Mouse (Mus musculus): Measurements from ENCODE around the gene Cwc27. TPM values are rescaled to one million over a fixed set of nuclear protein-coding genes. Genes with fewer than 3 reads are reported as not detected.

Gene Cwc27
- polyA plus RNA-seq, 1 experiment from 2014 or later: 26.7 TPM

DNA sequence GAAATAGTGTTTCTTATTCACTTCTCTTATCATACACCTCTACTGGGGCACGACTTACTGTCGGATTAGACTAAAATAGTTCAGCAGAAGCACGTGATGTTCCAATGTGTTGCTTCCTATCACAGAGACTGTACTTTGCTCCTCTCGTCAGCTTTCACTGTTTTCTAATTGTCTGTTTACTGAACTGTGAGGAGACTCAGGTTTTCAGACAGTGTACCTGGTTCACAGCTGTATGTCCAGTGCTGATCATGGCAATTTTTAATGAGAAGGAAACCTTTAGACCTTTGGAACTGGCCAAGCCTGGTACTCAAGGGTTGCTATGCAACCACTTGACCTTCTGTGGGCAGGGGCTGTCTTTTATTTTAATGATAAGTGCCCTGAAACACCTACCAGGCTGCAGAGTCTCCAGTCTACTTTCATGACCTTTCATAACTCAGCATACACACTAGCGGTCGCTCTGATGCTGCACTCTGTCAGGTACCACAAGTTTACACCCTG lies 180.9 kb downstream of the Cwc27 start:
- Histone ChIP-seq H3K4me1 (peaks cover 13% of the 10 kb centered on the region), H3K36me3 (no peaks in the 10 kb centered on the region), H3K9me3 (no peaks in the 10 kb centered on the region), H3K4me3 (no peak overlapping the region), H3K4me2 (no peak overlapping the region), H3K27ac (no peak overlapping the region), H3K27me3 (no peaks in the 10 kb centered on the region), H3K9ac (no peak overlapping the region)
- WGBS: 84% methylated on average over 6 of the region's 6 CpGs
- ATAC-seq (ENCODE audit: insufficient number of reproducible peaks, low FRiP score, low TSS enrichment, low read depth): no peak

DNA sequence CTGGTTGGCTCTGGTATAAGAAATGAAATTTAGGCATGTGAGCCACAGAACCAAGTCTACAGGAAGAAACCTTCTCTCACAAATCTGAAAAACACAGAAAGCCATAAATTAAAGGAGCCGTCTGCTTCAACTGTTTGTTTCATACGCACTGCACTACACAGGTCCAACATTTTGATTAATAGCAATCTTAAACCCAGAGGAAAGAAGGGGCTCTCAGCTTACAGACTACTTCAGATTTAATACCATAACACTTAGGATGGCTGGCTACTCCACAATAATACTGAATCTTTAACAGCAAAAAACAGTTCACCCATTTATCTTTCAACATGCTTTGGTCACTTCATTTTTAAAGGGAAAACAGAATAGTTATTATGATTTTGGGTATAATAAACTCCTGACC lies 182.2 kb downstream of the Cwc27 start:
- Histone ChIP-seq H3K27ac (no peak overlapping the region), H3K4me2 (no peak overlapping the region), H3K9ac (no peak overlapping the region), H3K9me3 (no peaks in the 10 kb centered on the region), H3K4me3 (no peak overlapping the region), H3K27me3 (no peaks in the 10 kb centered on the region), H3K36me3 (no peaks in the 10 kb centered on the region), H3K4me1 (peaks cover 13% of the 10 kb centered on the region)
- WGBS: 28% methylated on average over 2 of the region's 2 CpGs
- no peak for ATAC-seq (ENCODE audit: insufficient number of reproducible peaks, low FRiP score, low TSS enrichment, low read depth)

DNA sequence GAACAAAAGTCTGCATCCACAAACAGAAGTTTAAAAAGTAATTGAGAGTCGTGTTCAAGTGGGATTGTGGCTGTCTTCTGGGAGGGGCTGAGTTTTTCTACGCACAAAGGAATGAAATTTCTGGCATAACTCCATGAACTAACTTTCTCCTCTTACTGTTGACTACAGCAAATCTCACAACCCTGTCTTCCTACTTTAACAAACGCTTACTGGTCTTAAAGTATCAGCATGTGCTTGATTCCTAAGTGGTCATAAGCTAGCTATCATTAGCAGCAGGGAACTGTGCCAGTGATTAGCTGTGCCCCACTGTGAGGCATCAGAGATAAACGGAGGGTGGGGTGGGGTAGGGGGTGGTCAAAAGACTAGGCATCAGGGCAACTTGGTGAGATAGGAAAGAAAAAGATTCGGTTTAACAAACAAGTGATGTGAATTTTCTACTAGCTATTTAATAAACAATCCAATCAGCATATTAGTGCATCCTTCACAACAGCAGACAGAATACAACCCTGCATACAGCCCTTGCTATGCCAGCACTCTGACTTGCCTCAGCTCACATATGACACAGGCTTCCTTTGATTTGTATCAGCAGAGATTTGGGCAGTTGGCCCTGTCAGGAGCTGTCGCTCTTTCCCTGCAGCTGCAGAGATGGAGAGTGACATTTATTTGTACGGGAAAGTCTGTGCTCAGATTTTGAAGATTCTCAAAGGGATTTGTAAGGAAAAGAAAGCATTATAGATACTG lies 184.3 kb downstream of the Cwc27 start:
- Histone ChIP-seq H3K4me2 (no peak overlapping the region), H3K9me3 (no peaks in the 10 kb centered on the region), H3K4me1 (peaks cover 13% of the 10 kb centered on the region), H3K27ac (no peak overlapping the region), H3K4me3 (no peak overlapping the region), H3K9ac (no peak overlapping the region), H3K27me3 (no peaks in the 10 kb centered on the region), H3K36me3 (no peaks in the 10 kb centered on the region)
- ATAC-seq (ENCODE audit: insufficient number of reproducible peaks, low FRiP score, low TSS enrichment, low read depth): no peak
- 46% methylated on average over 7 of the region's 7 CpGs for WGBS

DNA sequence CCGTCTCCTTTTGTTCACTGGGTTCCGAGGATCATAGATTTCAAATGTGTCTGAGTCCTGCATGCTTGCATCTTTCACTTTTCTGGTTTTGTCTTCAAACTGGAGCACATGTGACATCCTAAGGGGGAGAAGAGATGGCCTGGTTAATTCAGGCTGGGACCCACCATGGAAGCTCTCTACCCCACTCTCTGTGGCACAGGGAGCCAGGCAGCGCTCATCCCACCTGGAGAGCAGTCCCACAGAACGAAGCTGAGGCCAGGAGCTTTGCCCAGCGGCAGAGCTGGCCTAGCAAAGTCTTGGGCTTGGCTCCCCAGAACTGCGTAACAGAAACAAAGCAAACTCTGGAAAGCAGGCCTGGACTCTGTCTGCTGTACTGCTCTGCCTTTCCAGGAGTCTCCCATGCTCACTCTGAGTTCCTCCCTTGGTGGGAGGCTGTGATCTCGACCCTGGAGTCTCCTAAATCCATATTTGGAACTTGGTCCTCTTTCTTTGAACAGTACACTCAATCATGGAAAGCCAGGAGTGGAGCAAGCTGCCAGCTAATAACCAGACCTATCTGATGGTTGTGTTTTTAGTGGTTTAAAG lies 185.2 kb downstream of the Cwc27 start:
- WGBS: 71% methylated on average over 7 of the region's 7 CpGs
- H3K9me3 ChIP-seq: no peaks in the 10 kb centered on the region
- H3K9ac ChIP-seq: no peak overlapping the region
- no peaks in the 10 kb centered on the region for H3K36me3 ChIP-seq
- H3K4me3 ChIP-seq: no peak overlapping the region
- no peaks in the 10 kb centered on the region for H3K27me3 ChIP-seq
- H3K27ac ChIP-seq: peak overlapping the region; percentile 43; the same call in 1 of the 2 replicates
- no peak for ATAC-seq (ENCODE audit: insufficient number of reproducible peaks, low FRiP score, low TSS enrichment, low read depth)
- H3K4me1 ChIP-seq: peaks cover 13% of the 10 kb centered on the region
- H3K4me2 ChIP-seq: no peak overlapping the region

DNA sequence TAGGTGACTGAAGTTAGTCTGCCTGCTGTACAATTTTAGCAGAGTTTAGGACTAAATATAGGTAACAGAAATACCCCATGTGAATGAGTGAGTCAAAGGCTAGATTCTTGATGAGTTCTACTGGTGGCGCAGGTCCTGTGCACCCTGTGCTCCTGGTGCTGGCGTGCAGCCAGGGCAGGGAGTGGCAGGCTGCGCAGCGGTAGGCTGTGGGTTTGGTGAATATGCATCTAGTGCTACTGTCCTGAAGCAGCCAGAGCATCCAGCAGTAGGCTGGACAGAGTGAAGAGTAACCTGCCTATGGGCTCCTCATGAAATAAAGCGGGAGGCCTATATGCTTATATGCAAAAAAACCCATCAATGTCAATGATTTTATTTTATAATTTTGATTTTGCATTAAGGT lies 186.1 kb downstream of the Cwc27 start:
- no peaks in the 10 kb centered on the region for H3K27me3 ChIP-seq
- H3K4me2 ChIP-seq: no peak overlapping the region
- no peak for ATAC-seq (ENCODE audit: insufficient number of reproducible peaks, low FRiP score, low TSS enrichment, low read depth)
- H3K4me1 ChIP-seq: peaks cover 13% of the 10 kb centered on the region
- 63% methylated on average over 5 of the region's 5 CpGs for WGBS
- H3K9ac ChIP-seq: no peak overlapping the region
- H3K36me3 ChIP-seq: no peaks in the 10 kb centered on the region
- H3K4me3 ChIP-seq: no peak overlapping the region
- no peaks in the 10 kb centered on the region for H3K9me3 ChIP-seq
- no peak overlapping the region for H3K27ac ChIP-seq

DNA sequence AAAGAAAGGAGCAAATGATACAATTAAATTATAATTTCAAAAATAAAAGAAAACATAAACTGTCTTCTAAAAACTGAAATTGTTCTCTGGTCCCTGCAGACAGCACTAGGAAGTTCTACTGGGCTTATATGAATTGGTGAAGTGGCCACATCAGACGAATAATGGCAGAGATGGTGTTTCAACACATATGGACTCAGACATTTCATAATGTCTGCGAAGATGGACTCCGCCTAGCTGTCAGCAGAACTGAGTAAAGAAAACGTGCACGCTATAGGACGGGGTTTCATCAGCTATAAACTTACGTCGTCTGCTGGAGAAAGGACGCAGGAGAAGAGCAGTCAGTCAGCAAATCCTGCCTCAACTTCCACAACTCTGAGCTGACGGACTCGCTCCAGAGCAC lies 187.3 kb downstream of the Cwc27 start:
- H3K4me2 ChIP-seq: no peak overlapping the region
- no peak for ATAC-seq (ENCODE audit: insufficient number of reproducible peaks, low FRiP score, low TSS enrichment, low read depth)
- 79% methylated on average over 11 of the region's 11 CpGs for WGBS

DNA sequence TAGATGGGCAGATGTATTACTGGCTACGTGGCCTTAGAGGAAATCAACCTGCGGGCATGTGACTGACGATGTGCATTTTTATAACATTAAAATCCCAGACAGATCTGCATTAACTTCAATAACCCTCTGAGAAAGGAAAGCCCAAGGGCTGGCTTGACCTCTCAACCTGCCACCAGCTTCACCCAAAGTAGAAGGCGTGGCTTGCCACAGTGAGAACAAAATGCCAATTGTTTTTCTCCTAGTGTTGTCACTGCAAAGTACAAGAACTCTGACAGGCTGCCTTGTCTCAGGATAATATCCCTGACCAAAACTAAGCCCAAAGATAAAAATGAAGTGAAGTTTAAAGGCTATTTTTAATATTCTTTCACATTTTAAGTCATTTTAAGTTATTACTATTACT lies 188.9 kb downstream of the Cwc27 start:
- Histone ChIP-seq H3K4me2 (no peak overlapping the region), H3K36me3 (no peaks in the 10 kb centered on the region), H3K27me3 (no peaks in the 10 kb centered on the region), H3K9me3 (no peaks in the 10 kb centered on the region), H3K4me1 (peaks cover 13% of the 10 kb centered on the region), H3K27ac (no peak overlapping the region), H3K4me3 (no peak overlapping the region), H3K9ac (no peak overlapping the region)
- WGBS: 62% methylated on average over 4 of the region's 4 CpGs
- ATAC-seq (ENCODE audit: insufficient number of reproducible peaks, low FRiP score, low TSS enrichment, low read depth): no peak

More for the DNA sequence above, 187.3 kb downstream of the Cwc27 start:
- Histone ChIP-seq H3K4me1 (peaks cover 13% of the 10 kb centered on the region), H3K27me3 (no peaks in the 10 kb centered on the region), H3K4me3 (no peak overlapping the region), H3K9me3 (no peaks in the 10 kb centered on the region), H3K27ac (no peak overlapping the region), H3K9ac (no peak overlapping the region), H3K36me3 (no peaks in the 10 kb centered on the region)

DNA sequence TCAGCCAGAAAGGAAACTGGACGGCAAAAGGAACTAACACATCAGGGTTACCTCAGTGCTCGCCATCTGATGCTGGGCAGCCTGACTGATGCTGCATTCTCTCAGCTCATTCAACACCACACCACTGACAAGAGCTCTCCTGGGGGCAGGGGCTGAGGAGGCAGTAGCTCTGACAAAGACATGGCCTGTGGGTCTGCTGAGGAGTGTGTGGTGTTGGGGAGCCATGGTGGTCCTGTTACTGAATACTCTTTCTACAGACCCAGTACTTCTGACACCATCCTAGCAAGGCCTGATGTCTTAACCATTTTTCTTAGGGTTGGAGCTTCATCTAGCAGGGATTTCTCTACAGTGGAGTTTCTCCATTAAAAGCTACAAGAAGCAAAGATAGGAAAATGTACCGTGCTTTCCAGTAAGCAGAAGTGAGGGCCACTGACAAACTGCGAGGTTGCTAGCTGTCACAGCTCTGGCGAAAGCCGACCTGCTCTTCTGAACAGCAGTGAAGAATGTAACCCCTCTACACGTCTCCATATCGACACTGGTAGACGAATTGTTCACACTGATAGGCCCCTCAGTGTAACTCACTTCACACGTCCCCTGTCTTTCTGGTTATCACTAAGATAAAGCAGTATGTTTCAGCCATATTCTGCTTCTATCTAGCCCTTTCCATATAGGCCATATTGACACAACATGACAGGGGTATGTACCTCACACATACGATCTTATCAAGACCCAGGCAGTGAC lies 189.6 kb downstream of the Cwc27 start:
- Histone ChIP-seq H3K9me3 (no peaks in the 10 kb centered on the region), H3K4me1 (peaks cover 8% of the 10 kb centered on the region; the same call in 1 of the 2 replicates), H3K27me3 (no peaks in the 10 kb centered on the region), H3K4me3 (no peak overlapping the region), H3K36me3 (no peaks in the 10 kb centered on the region), H3K4me2 (no peak overlapping the region), H3K27ac (no peak overlapping the region), H3K9ac (no peak overlapping the region)
- no peak for ATAC-seq (ENCODE audit: insufficient number of reproducible peaks, low FRiP score, low TSS enrichment, low read depth)
- WGBS: 80% methylated on average over 11 of the region's 11 CpGs

DNA sequence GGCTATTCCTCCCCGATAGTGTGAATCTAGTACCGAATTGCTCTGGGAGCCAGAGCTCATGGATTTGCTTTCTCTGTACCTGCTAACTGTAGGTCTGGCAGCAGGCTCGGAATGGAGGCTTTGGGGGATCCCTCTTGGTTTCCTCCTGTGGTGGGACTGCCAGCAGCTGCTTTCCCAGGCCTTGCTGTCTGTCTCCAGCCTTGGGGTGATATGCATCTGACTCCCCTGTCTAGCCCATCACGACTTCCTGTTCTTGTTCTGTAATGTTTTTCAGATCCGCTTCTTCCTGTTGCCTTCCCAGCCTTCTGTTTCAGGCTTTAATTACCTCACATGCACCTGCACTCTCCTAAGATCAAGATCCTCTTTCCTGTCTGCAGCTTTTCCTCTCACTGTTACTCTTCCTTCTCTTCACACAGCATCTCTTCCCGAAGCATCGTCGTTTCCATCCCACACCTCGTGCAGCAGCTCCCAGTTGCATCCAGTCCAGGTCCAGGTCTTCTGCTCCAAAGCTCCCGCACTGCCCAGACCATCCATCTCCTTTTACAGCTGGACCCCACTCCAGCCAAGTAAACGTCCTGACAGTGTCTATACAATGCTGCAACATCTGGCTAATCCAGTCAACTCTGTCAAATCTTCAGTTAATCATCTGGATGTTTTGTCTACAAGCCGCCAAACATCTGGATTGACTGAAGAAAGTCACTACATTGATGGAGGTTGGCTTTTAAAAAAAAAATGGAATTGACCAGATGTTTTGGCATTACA lies 193.6 kb downstream of the Cwc27 start:
- no peak overlapping the region for H3K27ac ChIP-seq
- H3K36me3 ChIP-seq: no peaks in the 10 kb centered on the region
- no peak overlapping the region for H3K9ac ChIP-seq
- no peaks in the 10 kb centered on the region for H3K9me3 ChIP-seq
- H3K4me3 ChIP-seq: no peak overlapping the region
- ATAC-seq (ENCODE audit: insufficient number of reproducible peaks, low FRiP score, low TSS enrichment, low read depth): no peak
- no peaks in the 10 kb centered on the region for H3K4me1 ChIP-seq
- 57% methylated on average over 12 of the region's 12 CpGs for WGBS
- no peak overlapping the region for H3K4me2 ChIP-seq
- no peaks in the 10 kb centered on the region for H3K27me3 ChIP-seq

DNA sequence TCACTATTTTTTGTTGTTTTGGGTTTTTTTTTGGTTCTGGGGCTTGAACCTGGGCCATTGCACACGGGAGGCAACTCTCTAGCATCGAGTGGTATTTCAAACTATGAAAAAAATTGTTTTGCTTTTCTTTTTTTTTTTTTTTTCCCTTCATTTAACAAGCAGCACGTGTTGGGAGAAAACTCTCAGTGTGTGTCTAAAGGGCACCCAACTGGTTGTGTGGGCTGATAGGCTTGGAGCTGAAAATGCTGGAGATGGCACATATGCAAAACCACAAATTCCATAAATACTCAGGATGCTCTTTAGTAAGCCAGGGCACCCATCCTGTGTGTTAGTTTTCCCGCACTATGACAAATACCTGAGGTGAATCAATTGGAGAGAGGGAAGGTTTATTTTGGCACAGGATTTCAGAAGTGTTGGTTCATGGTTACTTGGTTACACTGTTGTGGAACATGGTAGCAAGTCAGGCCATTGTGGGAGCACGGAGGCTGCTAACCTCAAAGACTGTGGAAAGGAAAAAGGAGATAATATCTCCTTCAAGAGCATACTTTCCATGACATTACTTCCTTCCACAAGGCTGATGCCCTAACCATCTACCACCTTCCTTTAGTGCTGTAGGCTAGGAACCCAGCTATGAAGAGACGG lies 194.7 kb downstream of the Cwc27 start:
- H3K36me3 ChIP-seq: no peaks in the 10 kb centered on the region
- H3K27ac ChIP-seq: no peak overlapping the region
- no peaks in the 10 kb centered on the region for H3K9me3 ChIP-seq
- H3K4me1 ChIP-seq: no peaks in the 10 kb centered on the region
- H3K27me3 ChIP-seq: no peaks in the 10 kb centered on the region
- no peak overlapping the region for H3K9ac ChIP-seq
- H3K4me3 ChIP-seq: no peak overlapping the region
- WGBS: 80% methylated on average over 6 of the region's 6 CpGs
- no peak for ATAC-seq (ENCODE audit: insufficient number of reproducible peaks, low FRiP score, low TSS enrichment, low read depth)
- no peak overlapping the region for H3K4me2 ChIP-seq

DNA sequence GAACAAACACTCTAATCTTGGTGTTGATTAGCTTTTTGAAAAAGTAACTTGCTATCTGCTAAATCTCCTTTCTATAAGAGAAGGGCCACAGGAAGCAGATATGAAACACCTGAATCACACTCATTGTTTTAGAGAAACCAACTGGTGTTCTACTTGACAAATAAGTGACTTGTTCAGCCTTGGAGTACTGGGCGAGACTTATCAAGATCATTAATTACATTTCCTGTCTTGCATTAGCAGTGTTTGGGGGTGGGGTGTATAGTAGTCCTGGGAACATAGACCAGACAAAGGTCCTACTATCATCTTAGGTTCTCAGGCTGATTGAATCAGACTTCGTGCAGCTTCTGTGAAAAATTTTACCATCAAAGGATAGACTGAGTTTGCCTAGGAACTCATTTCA lies 196.5 kb downstream of the Cwc27 start:
- no peak for ATAC-seq (ENCODE audit: insufficient number of reproducible peaks, low FRiP score, low TSS enrichment, low read depth)
- no peaks in the 10 kb centered on the region for H3K4me1 ChIP-seq
- no peaks in the 10 kb centered on the region for H3K27me3 ChIP-seq
- no peaks in the 10 kb centered on the region for H3K9me3 ChIP-seq
- H3K36me3 ChIP-seq: no peaks in the 10 kb centered on the region
- H3K9ac ChIP-seq: no peak overlapping the region
- no peak overlapping the region for H3K4me2 ChIP-seq
- WGBS: 72% methylated on average over 2 of the region's 2 CpGs
- no peak overlapping the region for H3K27ac ChIP-seq
- H3K4me3 ChIP-seq: no peak overlapping the region

Measured in limb, embryonic 15.5 days (tissue).